Mouse (Mus musculus): ENCODE measurements around the gene Rapgef4. TPM values are rescaled to one million over a fixed set of nuclear protein-coding genes. Genes with fewer than 3 reads are reported as not detected.

The Rapgef4 gene
- total RNA-seq (2018; cell fraction: chromatin; rRNA removed): not detected
- total RNA-seq (2018; cell fraction: cytosol; rRNA removed): under 1 TPM in 1 of 26 experiments, not detected in 25; 0.03 TPM
- not detected for total RNA-seq (2018; cell fraction: nucleus; rRNA removed)
- not detected in 3 replicates for polyA plus RNA-seq (2018)

DNA sequence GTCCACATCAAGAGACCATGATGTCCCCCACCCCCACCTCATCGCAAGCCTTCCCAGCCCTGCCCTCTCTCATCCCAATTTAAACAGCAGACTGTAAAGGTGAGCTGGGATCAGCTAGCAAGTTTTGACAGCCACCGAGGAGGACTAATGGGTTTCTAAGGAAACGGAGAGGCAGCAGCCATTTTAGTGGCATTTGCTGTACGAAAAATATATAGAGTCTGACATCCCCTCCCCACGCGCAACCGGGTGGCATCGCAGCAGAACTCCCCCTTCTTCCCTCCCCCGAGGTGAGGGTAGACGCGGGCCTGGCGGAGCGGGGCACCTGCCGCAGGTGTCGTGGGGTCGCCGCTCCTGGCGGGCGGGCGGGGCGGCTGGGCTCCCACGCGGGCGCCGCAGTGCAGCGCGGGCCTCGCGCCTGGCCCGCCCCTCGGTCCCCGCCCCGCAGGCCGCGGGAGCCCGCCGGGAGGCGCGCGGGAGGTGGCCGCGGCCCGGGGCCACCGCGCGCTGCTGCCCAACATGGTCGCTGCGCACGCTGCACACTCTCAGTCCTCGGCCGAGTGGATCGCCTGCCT, at the start of gene Rapgef4:
Gene Rapgef4, plus strand, starts transcription at position 470 of the 572 bp plus-strand sequence.
- Histone ChIP-seq H3K79me2 (ENCODE audit: inconsistent target) (no peaks in the 10 kb centered on the region), H3K4me3 (ENCODE audit: inconsistent target) (no peak within 1 kb of the TSS), H3K36me3 (ENCODE audit: inconsistent target) (no peaks in the 10 kb centered on the region), H3K27ac (no peak within 1 kb of the TSS)
- WGBS (ENCODE audit: missing documents): 2% methylated on average over 40 of the region's 52 CpGs

- Histone ChIP-seq H3K4me3 (ENCODE audit: inconsistent target) (no peak overlapping the region), H3K27ac (no peak overlapping the region), H3K36me3 (ENCODE audit: inconsistent target) (no peaks in the 10 kb centered on the region), H3K79me2 (ENCODE audit: inconsistent target) (no peaks in the 10 kb centered on the region)
- 96% methylated on average over 8 of the region's 8 CpGs for WGBS (ENCODE audit: missing documents)
Observed at GRCm38 (mm10) chr2:71934046-71934445, 47.0 kb upstream of the Rapgef4 start.

DNA sequence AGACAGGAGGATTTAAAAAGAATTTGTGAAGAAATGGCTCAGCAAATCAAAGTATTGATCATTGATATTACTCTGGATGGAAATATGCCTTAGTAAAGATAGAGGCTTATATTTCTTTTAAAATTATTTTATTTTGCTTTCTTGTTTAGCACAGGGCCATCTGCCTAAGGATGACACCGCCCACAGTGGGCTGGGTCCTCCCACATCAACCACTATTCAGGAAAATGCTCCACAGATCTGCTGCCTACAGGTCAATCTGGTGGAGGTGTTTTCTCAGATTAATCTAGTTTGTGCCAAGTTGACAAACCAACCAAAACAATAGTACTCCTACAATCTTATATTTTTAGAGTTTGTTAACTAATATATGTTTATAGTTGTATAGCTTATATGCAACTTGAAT, 44.3 kb upstream of the Rapgef4 start:
- Histone ChIP-seq H3K27ac (no peak overlapping the region), H3K79me2 (ENCODE audit: inconsistent target) (no peaks in the 10 kb centered on the region), H3K4me3 (ENCODE audit: inconsistent target) (no peak overlapping the region), H3K36me3 (ENCODE audit: inconsistent target) (no peaks in the 10 kb centered on the region)
- WGBS (ENCODE audit: missing documents): 100% methylated on average over 1 of the region's 1 CpGs

DNA sequence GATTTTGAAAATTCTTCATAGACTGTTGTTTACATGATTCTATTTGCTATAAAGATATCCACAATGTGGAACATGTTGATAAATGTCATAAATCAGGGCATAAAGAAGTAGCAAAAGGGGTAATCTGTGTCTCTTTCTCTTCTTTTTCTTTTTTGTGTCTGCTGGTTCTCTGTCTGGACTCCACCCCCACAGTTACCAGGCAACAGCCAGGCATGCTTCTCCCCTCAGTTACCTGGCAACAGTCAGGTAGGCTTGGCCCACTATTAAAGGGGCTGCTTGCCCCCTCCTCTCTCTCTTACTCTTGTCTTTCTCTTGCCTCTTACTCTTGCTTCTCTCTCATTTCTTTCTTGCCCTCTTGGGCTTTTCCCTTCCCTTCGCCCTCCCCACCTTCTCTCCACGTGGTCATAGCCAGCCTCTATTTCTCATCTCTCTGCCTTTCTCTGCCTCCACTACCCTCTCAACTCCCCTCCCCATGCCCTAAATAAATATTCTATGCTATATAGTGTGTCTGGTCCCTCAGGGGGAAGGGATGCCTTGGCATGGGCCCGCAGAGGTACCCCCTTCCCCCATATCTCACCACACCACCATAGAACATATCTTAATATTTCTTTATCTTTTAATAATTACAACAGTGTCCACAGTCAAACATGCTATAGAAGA, 43.3 kb upstream of the Rapgef4 start:
- WGBS (ENCODE audit: missing documents): 90% methylated on average over 2 of the region's 3 CpGs
- Histone ChIP-seq H3K4me3 (ENCODE audit: inconsistent target) (no peak overlapping the region), H3K36me3 (ENCODE audit: inconsistent target) (no peaks in the 10 kb centered on the region), H3K27ac (no peak overlapping the region), H3K79me2 (ENCODE audit: inconsistent target) (no peaks in the 10 kb centered on the region)

DNA sequence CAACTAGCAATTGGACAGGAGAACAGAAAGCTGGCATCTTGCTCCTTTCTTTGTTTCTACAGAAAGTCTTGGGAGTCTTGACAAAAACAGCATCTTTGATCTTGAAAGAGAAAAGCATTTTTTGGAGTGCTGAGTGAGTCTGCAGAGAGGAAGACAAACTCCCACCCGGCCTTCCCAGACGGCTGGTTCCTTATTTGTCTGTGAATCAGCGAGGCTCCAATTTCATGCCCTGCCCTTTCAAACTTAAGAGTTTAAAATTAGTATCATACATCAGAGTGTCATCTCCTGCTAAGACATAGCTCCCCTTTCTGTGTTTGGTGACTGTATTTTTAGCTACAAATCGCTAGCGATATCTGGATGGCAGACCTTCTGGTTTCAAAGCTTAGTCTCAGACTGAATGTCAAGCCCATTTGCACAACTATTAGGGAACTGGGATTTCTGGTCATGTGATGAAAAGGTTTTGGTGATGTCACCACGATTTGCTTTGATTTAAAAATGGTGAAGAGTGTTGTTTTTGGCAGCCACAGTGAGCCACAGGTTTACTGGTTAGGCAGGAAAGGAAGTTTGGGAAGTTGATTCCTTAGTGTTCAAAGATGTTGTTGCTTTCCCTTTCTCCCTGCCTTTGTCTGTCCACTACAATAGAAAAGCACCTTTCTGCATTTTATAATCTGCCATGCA, 42.2 kb upstream of the Rapgef4 start:
- no peak overlapping the region for H3K4me3 ChIP-seq (ENCODE audit: inconsistent target)
- H3K79me2 ChIP-seq (ENCODE audit: inconsistent target): no peaks in the 10 kb centered on the region
- H3K36me3 ChIP-seq (ENCODE audit: inconsistent target): no peaks in the 10 kb centered on the region
- peak overlapping the region; percentile 31 for H3K27ac ChIP-seq
- WGBS (ENCODE audit: missing documents): 55% methylated on average over 6 of the region's 6 CpGs

- Histone ChIP-seq H3K4me3 (ENCODE audit: inconsistent target) (no peak overlapping the region), H3K36me3 (ENCODE audit: inconsistent target) (no peaks in the 10 kb centered on the region), H3K27ac (no peak overlapping the region), H3K79me2 (ENCODE audit: inconsistent target) (no peaks in the 10 kb centered on the region)
- 93% methylated on average over 2 of the region's 3 CpGs for WGBS (ENCODE audit: missing documents)
Observed at GRCm38 (mm10) chr2:71941005-71941720, 39.9 kb upstream of the Rapgef4 start.

DNA sequence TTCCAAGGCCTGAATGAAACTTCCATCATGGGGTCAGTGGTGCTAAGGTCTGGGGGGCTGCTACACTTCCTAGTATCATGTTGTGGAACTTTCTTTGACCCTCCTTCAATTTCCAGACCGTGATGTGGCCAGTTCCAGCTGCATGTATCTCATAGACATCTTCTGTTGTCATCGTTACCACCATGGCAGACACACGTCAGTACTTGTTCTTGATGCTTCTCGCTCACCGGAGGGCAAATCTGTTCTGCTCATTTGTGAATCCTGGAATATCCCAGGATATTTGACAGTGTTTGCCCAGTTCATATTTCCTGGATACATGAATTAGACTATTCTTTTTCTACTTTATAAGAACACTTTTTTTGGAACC, 39.3 kb upstream of the Rapgef4 start:
- Histone ChIP-seq H3K27ac (no peak overlapping the region), H3K79me2 (ENCODE audit: inconsistent target) (no peaks in the 10 kb centered on the region), H3K36me3 (ENCODE audit: inconsistent target) (no peaks in the 10 kb centered on the region), H3K4me3 (ENCODE audit: inconsistent target) (no peak overlapping the region)
- 93% methylated on average over 5 of the region's 5 CpGs for WGBS (ENCODE audit: missing documents)

- no peak overlapping the region for H3K27ac ChIP-seq
- WGBS (ENCODE audit: missing documents): 89% methylated on average over 4 of the region's 4 CpGs
- no peak overlapping the region for H3K4me3 ChIP-seq (ENCODE audit: inconsistent target)
- no peaks in the 10 kb centered on the region for H3K36me3 ChIP-seq (ENCODE audit: inconsistent target)
- H3K79me2 ChIP-seq (ENCODE audit: inconsistent target): no peaks in the 10 kb centered on the region
Observed at GRCm38 (mm10) chr2:71951212-71951611, 29.8 kb upstream of the Rapgef4 start.

GRCm38 (mm10) chr2:71955637-71956036, 25.4 kb upstream of the Rapgef4 start:
- 35% methylated on average over 8 of the region's 8 CpGs for WGBS (ENCODE audit: missing documents)

DNA sequence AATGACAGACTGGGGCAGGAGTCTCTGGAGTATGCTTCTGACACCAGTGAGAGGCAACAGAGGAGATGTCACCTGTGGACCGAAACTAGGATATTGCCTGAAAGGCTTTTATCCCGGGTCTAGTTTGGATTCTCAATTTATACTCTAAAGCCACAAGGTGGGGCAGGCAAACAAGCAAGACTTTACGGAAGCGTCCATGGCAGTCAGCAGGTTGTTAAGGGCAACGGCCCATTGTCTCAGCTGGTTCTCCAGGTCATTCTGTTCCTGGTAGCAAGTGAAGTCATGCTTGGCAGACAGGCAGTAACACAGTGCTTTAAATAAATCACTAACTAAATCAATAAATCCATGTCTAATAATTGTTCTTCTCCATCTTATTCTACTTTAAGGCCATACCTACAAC, 24.6 kb upstream of the Rapgef4 start:
- Histone ChIP-seq H3K4me3 (ENCODE audit: inconsistent target) (no peak overlapping the region), H3K27ac (no peak overlapping the region), H3K36me3 (ENCODE audit: inconsistent target) (no peaks in the 10 kb centered on the region), H3K79me2 (ENCODE audit: inconsistent target) (no peaks in the 10 kb centered on the region)
- WGBS (ENCODE audit: missing documents): 83% methylated on average over 5 of the region's 5 CpGs

More at GRCm38 (mm10) chr2:71955637-71956036, 25.4 kb upstream of the Rapgef4 start:
- Histone ChIP-seq H3K79me2 (ENCODE audit: inconsistent target) (no peaks in the 10 kb centered on the region), H3K36me3 (ENCODE audit: inconsistent target) (no peaks in the 10 kb centered on the region), H3K4me3 (ENCODE audit: inconsistent target) (no peak overlapping the region), H3K27ac (no peak overlapping the region)

DNA sequence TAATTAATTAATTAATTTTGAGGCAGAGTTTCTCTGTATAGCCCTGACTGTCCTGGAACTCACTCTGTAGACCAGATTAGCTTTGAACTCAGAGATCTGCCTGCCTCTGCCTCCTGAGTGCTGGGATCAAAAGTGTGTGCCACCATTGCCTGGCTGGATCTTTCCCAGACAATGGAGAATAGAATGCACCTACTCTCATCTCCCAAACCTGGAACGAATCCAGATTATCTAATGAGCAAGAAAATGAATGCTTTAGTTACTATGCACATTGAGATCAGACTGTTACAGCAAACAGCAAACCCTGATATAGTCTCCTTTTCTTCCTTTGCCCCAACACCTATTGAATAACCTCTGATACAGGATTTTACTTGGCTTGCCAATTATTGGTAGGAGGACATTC, 23.1 kb upstream of the Rapgef4 start:
- H3K27ac ChIP-seq: no peak overlapping the region
- H3K4me3 ChIP-seq (ENCODE audit: inconsistent target): no peak overlapping the region
- WGBS (ENCODE audit: missing documents): 100% methylated on average over 1 of the region's 1 CpGs
- no peaks in the 10 kb centered on the region for H3K79me2 ChIP-seq (ENCODE audit: inconsistent target)
- H3K36me3 ChIP-seq (ENCODE audit: inconsistent target): no peaks in the 10 kb centered on the region

- Histone ChIP-seq H3K79me2 (ENCODE audit: inconsistent target) (no peaks in the 10 kb centered on the region), H3K4me3 (ENCODE audit: inconsistent target) (no peak overlapping the region), H3K27ac (no peak overlapping the region), H3K36me3 (ENCODE audit: inconsistent target) (no peaks in the 10 kb centered on the region)
- WGBS (ENCODE audit: missing documents): 93% methylated on average over 3 of the region's 3 CpGs
Observed at GRCm38 (mm10) chr2:71958393-71958792, 22.6 kb upstream of the Rapgef4 start.

GRCm38 (mm10) chr2:71964216-71964615, 16.8 kb upstream of the Rapgef4 start:
- 87% methylated on average over 10 of the region's 10 CpGs for WGBS (ENCODE audit: missing documents)
- Histone ChIP-seq H3K36me3 (ENCODE audit: inconsistent target) (no peaks in the 10 kb centered on the region), H3K27ac (no peak overlapping the region), H3K79me2 (ENCODE audit: inconsistent target) (no peaks in the 10 kb centered on the region), H3K4me3 (ENCODE audit: inconsistent target) (no peak overlapping the region)

- H3K79me2 ChIP-seq (ENCODE audit: inconsistent target): no peaks in the 10 kb centered on the region
- no peak overlapping the region for H3K4me3 ChIP-seq (ENCODE audit: inconsistent target)
- no peaks in the 10 kb centered on the region for H3K36me3 ChIP-seq (ENCODE audit: inconsistent target)
- 73% methylated on average over 4 of the region's 4 CpGs for WGBS (ENCODE audit: missing documents)
- H3K27ac ChIP-seq: no peak overlapping the region
Observed at GRCm38 (mm10) chr2:71965476-71965875, 15.6 kb upstream of the Rapgef4 start.

GRCm38 (mm10) chr2:71966737-71967136, 14.3 kb upstream of the Rapgef4 start:
- Histone ChIP-seq H3K4me3 (ENCODE audit: inconsistent target) (no peak overlapping the region), H3K27ac (no peak overlapping the region), H3K36me3 (ENCODE audit: inconsistent target) (no peaks in the 10 kb centered on the region), H3K79me2 (ENCODE audit: inconsistent target) (no peaks in the 10 kb centered on the region)
- 90% methylated on average over 4 of the region's 4 CpGs for WGBS (ENCODE audit: missing documents)

All from macrophage (primary cell).